Mouse (Mus musculus) kidney, embryonic 15.5 days (tissue): Measurements from ENCODE around the gene Man1a. TPM values are rescaled to one million over a fixed set of nuclear protein-coding genes. Genes with fewer than 3 reads are reported as not detected.

ENCODE experiments used
- ATAC-seq: fragments of 200-750 bp; cut with Nextera tagmentation; replicated peaks from 2 replicates; pipeline ENCODE4 v1.8.0; 2017; ENCODE audit warnings: moderate TSS enrichment; ENCODE audit not compliant: low FRiP score
- H3K27ac ChIP-seq: fragments of 300-500 bp; sonication (generic); 2 replicates; pipeline ENCODE4 v1.5.1; 2015; ENCODE audit warnings: mild to moderate bottlenecking, inconsistent platforms
- H3K27me3 ChIP-seq: fragments of 300-500 bp; sonication (generic); 2 replicates; pipeline ENCODE4 v1.6.1; 2015; ENCODE audit warnings: inconsistent platforms
- H3K36me3 ChIP-seq: fragments of 300-500 bp; sonication (generic); 2 replicates; pipeline ENCODE4 v1.6.1; 2015; ENCODE audit warnings: inconsistent platforms
- H3K4me1 ChIP-seq: fragments of 300-500 bp; sonication (generic); 2 replicates; pipeline ENCODE4 v1.6.1; 2015; ENCODE audit warnings: inconsistent platforms
- H3K4me2 ChIP-seq: fragments of 300-500 bp; sonication (generic); 2 replicates; pipeline ENCODE4 v1.6.1; 2015; ENCODE audit warnings: moderate library complexity, mild to moderate bottlenecking, inconsistent platforms
- H3K4me3 ChIP-seq: fragments of 300-500 bp; sonication (generic); replicated peaks from 2 replicates; pipeline ENCODE4 v1.5.1; 2015; ENCODE audit warnings: mild to moderate bottlenecking, inconsistent platforms
- H3K9ac ChIP-seq: fragments of 300-500 bp; sonication (generic); 2 replicates; pipeline ENCODE4 v1.6.1; 2015; ENCODE audit warnings: mild to moderate bottlenecking, inconsistent platforms
- H3K9me3 ChIP-seq: fragments of 300-500 bp; sonication (generic); replicated peaks from 2 replicates; pipeline ENCODE4 v1.6.1; 2016; ENCODE audit warnings: inconsistent platforms
- WGBS: fragments of 180-500 bp; shearing (Covaris S2); methylation state at CpG from one replicate; pipeline ENCODE4 v1.1.7; 2015; ENCODE audit warnings: mixed read lengths; 5-methylcytosine and 5-hydroxymethylcytosine counted together
- polyA plus RNA-seq: library from polyadenylated mRNA; unstranded; fragments of >200 nt; fragmentation: Nextera tagmentation; extraction: Ambion mirVana; gene quantifications from 2 replicates; pipeline ENCODE4 v1.2.1, GENCODE M21; 2015

Gene Man1a
- polyA plus RNA-seq, 1 experiment from 2014 or later, result 8.4 TPM

DNA sequence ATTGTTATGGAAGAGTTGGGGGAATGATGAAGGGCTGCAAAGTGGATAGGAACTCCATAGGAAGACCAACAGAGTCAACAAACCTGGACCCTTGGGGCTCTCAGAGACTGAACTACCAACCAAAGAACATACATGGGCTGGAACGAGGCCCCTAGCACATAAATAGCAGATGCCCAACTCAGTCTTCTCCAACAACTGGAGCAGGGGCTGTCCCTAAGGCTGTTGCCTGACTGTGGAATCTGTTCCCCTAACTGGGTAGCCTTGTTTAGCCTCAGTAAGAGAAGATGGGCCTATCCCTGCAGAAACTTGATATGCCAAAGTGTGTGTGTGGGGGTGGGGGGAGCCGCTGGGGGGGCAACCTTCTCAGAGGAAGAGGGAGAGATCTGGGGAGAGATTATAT lies 73.5 kb downstream of the Man1a start:
- no peak overlapping the region for H3K27ac ChIP-seq
- no peaks in the 10 kb centered on the region for H3K9me3 ChIP-seq
- H3K36me3 ChIP-seq, result peaks cover 4% of the 10 kb centered on the region; the same call in 1 of the 2 replicates
- no peak overlapping the region for H3K4me2 ChIP-seq
- 59% methylated on average over 2 of the region's 2 CpGs for WGBS
- no peaks in the 10 kb centered on the region for H3K27me3 ChIP-seq
- H3K4me1 ChIP-seq, result no peaks in the 10 kb centered on the region
- no peak for ATAC-seq
- H3K9ac ChIP-seq, result no peak overlapping the region
- no peak overlapping the region for H3K4me3 ChIP-seq

DNA sequence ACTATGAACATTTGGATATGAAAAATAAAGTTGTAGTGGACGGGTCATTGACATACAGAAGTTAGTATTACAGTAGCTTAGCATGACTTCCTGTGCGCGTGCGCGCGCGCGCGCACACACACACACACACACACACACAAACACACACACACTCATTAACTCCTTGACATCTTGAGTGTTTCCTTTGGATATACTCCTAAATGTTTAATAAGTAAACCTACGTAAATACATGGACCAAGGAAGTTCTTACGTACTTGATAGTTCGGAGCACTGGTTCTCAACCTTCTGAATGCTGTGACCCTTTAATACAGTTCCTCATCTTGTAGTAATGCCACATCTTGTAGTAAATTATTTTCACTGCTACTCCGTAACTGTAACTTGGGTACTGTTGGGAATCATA lies 79.1 kb downstream of the Man1a start:
- Histone ChIP-seq H3K36me3 (no peaks in the 10 kb centered on the region), H3K9ac (no peak overlapping the region), H3K4me3 (no peak overlapping the region), H3K4me1 (peaks cover 4% of the 10 kb centered on the region; the same call in 1 of the 2 replicates), H3K9me3 (no peaks in the 10 kb centered on the region), H3K27me3 (no peaks in the 10 kb centered on the region), H3K27ac (no peak overlapping the region), H3K4me2 (no peak overlapping the region)
- no peak for ATAC-seq
- WGBS, result 86% methylated on average over 13 of the region's 13 CpGs

- 0 out of 2 replicates have a peak, but pooled peaks have one; percentile 52 for ATAC-seq
- Histone ChIP-seq H3K9ac (no peak overlapping the region), H3K36me3 (no peaks in the 10 kb centered on the region), H3K4me2 (no peak overlapping the region), H3K4me1 (peaks cover 4% of the 10 kb centered on the region; the same call in 1 of the 2 replicates), H3K27me3 (no peaks in the 10 kb centered on the region), H3K9me3 (no peaks in the 10 kb centered on the region), H3K27ac (peak overlapping the region; percentile 54; the same call in 1 of the 2 replicates), H3K4me3 (no peak overlapping the region)
These were observed 80.2 kb downstream of the Man1a start for GRCm38 (mm10) chr10:53996216-53996615.

DNA sequence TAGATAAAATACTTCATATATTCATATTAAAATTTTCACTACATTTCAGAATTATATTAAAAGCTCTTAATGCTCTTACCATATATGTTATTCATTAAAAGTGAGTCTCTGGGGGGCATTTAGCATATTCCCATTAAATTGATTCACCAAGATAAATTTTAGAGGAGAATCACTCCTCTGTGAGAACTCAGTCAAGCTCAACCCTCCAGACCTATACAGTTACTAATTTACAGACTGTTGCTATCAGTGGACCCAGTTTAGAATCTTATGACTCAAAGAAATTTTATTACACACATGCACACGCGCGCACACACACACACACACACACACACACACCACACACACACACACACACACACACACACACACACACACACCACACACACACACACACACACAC lies 81.8 kb downstream of the Man1a start:
- H3K9ac ChIP-seq, result no peak overlapping the region
- H3K9me3 ChIP-seq, result no peaks in the 10 kb centered on the region
- peaks cover 4% of the 10 kb centered on the region; the same call in 1 of the 2 replicates for H3K4me1 ChIP-seq
- no peaks in the 10 kb centered on the region for H3K27me3 ChIP-seq
- no peak overlapping the region for H3K4me3 ChIP-seq
- no peaks in the 10 kb centered on the region for H3K36me3 ChIP-seq
- no peak overlapping the region for H3K27ac ChIP-seq
- 70% methylated on average over 3 of the region's 3 CpGs for WGBS
- ATAC-seq, result peak; percentile 80
- no peak overlapping the region for H3K4me2 ChIP-seq

DNA sequence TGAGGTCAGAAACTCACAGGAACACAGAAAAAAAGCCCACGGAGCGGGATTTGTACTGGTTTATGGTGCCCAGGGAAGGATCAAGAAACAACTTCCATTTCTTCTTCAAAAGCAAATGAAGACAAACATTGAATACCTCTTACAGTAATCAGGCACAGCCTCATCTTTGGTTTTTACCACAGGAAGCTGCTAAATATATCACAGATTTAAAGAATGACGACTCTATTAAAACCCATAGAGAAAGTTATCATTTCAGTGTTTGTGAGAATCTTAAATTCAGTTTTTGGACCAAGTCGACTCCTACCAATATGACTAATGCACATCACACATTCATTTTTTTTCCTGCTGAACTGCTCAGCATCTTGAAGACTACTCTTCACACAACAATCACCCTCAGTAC lies 86.0 kb downstream of the Man1a start:
- 77% methylated on average over 4 of the region's 4 CpGs for WGBS
- ATAC-seq, result no peak
- H3K4me1 ChIP-seq, result no peaks in the 10 kb centered on the region

GRCm38 (mm10) chr10:53984894-53985293 lies 91.5 kb downstream of the Man1a start:
- H3K4me3 ChIP-seq, result no peak overlapping the region
- H3K9ac ChIP-seq, result no peak overlapping the region
- H3K4me2 ChIP-seq, result no peak overlapping the region
- no peaks in the 10 kb centered on the region for H3K9me3 ChIP-seq
- no peaks in the 10 kb centered on the region for H3K4me1 ChIP-seq
- no peak overlapping the region for H3K27ac ChIP-seq
- no peaks in the 10 kb centered on the region for H3K36me3 ChIP-seq
- 95% methylated on average over 5 of the region's 5 CpGs for WGBS
- ATAC-seq, result no peak
- H3K27me3 ChIP-seq, result no peaks in the 10 kb centered on the region

More for the DNA sequence above, 86.0 kb downstream of the Man1a start:
- H3K4me3 ChIP-seq, result no peak overlapping the region
- H3K27ac ChIP-seq, result no peak overlapping the region
- H3K36me3 ChIP-seq, result no peaks in the 10 kb centered on the region
- no peak overlapping the region for H3K4me2 ChIP-seq
- H3K27me3 ChIP-seq, result no peaks in the 10 kb centered on the region
- H3K9ac ChIP-seq, result no peak overlapping the region
- no peaks in the 10 kb centered on the region for H3K9me3 ChIP-seq

- Histone ChIP-seq H3K27ac (no peak overlapping the region), H3K27me3 (no peaks in the 10 kb centered on the region), H3K4me1 (no peaks in the 10 kb centered on the region), H3K9me3 (no peaks in the 10 kb centered on the region), H3K4me2 (no peak overlapping the region), H3K36me3 (no peaks in the 10 kb centered on the region), H3K4me3 (no peak overlapping the region), H3K9ac (no peak overlapping the region)
- 62% methylated on average over 3 of the region's 3 CpGs for whole genome bisulfite sequencing
- ATAC-seq, result no peak
These were observed 92.3 kb downstream of the Man1a start for GRCm38 (mm10) chr10:53984086-53984485.

- Histone ChIP-seq H3K9ac (no peak overlapping the region), H3K27me3 (no peaks in the 10 kb centered on the region), H3K4me1 (no peaks in the 10 kb centered on the region), H3K4me3 (no peak overlapping the region), H3K4me2 (no peak overlapping the region), H3K36me3 (no peaks in the 10 kb centered on the region), H3K9me3 (no peaks in the 10 kb centered on the region), H3K27ac (no peak overlapping the region)
- 42% methylated on average over 1 of the region's 1 CpGs for WGBS
- ATAC-seq, result no peak
These were observed 97.8 kb downstream of the Man1a start for GRCm38 (mm10) chr10:53978647-53979046.

DNA sequence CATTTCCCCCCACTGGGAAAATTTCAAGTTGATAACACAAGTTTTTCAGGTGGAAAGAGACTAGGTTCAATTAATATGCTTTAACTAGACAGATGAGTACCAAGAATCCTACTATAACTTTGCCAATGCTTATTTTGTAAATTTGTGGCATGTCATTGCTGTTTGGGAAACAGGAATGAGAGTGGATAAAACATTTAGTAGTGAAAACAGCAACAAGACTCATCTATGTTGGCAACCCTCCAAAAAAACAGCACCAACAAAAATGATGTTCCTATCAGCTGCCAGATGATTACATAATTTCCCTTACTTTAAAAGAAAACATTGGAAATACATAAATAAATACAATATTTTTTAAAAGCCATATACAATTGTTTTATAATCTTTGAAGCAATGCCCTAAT lies 102.2 kb downstream of the Man1a start:
- no peak for ATAC-seq
- no peak overlapping the region for H3K9ac ChIP-seq
- H3K4me2 ChIP-seq, result no peak overlapping the region
- H3K4me1 ChIP-seq, result no peaks in the 10 kb centered on the region
- H3K9me3 ChIP-seq, result no peaks in the 10 kb centered on the region
- no peaks in the 10 kb centered on the region for H3K36me3 ChIP-seq
- H3K27me3 ChIP-seq, result no peaks in the 10 kb centered on the region
- no peak overlapping the region for H3K27ac ChIP-seq
- H3K4me3 ChIP-seq, result no peak overlapping the region

GRCm38 (mm10) chr10:53959759-53960158 lies 116.7 kb downstream of the Man1a start:
- WGBS, result 72% methylated on average over 3 of the region's 3 CpGs
- ATAC-seq, result no peak
- Histone ChIP-seq H3K4me3 (no peak overlapping the region), H3K4me1 (no peaks in the 10 kb centered on the region), H3K9ac (no peak overlapping the region), H3K36me3 (no peaks in the 10 kb centered on the region), H3K27ac (no peak overlapping the region), H3K4me2 (no peak overlapping the region), H3K9me3 (no peaks in the 10 kb centered on the region), H3K27me3 (no peaks in the 10 kb centered on the region)

- Histone ChIP-seq H3K27me3 (no peaks in the 10 kb centered on the region), H3K36me3 (no peaks in the 10 kb centered on the region), H3K9me3 (no peaks in the 10 kb centered on the region), H3K9ac (no peak overlapping the region), H3K4me2 (no peak overlapping the region), H3K4me3 (no peak overlapping the region), H3K27ac (no peak overlapping the region), H3K4me1 (0 out of 2 replicates have a peak, but pooled peaks cover 4% of the 10 kb centered on the region)
- WGBS, result 73% methylated on average over 7 of the region's 7 CpGs
- ATAC-seq, result no peak
These were observed 134.8 kb downstream of the Man1a start for GRCm38 (mm10) chr10:53941597-53941996.

GRCm38 (mm10) chr10:53938199-53938598 lies 138.2 kb downstream of the Man1a start:
- Histone ChIP-seq H3K4me2 (no peak overlapping the region), H3K27me3 (no peaks in the 10 kb centered on the region), H3K27ac (no peak overlapping the region), H3K4me3 (no peak overlapping the region), H3K9me3 (no peaks in the 10 kb centered on the region), H3K4me1 (0 out of 2 replicates have a peak, but pooled peaks cover 4% of the 10 kb centered on the region), H3K36me3 (0 out of 2 replicates have a peak, but pooled peaks cover 3% of the 10 kb centered on the region), H3K9ac (no peak overlapping the region)
- no peak for ATAC-seq
- WGBS, result 76% methylated on average over 3 of the region's 3 CpGs

- Histone ChIP-seq H3K9me3 (no peaks in the 10 kb centered on the region), H3K4me1 (no peaks in the 10 kb centered on the region), H3K9ac (no peak overlapping the region), H3K4me3 (no peak overlapping the region), H3K4me2 (no peak overlapping the region), H3K36me3 (peaks cover 8% of the 10 kb centered on the region; the same call in 1 of the 2 replicates), H3K27ac (no peak overlapping the region), H3K27me3 (no peaks in the 10 kb centered on the region)
- 90% methylated on average over 3 of the region's 3 CpGs for WGBS
- no peak for ATAC-seq
These were observed 140.3 kb downstream of the Man1a start for GRCm38 (mm10) chr10:53936078-53936477.
